Mouse (Mus musculus) cerebellum, adult 9-11 months (tissue): ENCODE results near the gene Plin5.
"Not testable (repeated sequence)": the region's sequence is repeated elsewhere in the genome, so short reads cannot be mapped to it uniquely, and the experiment has no call there.

Source experiments
- DNase-seq: peaks from one replicate; pipeline ENCODE4 v3.0.0; 2022

Plin5 gene

GRCm38 (mm10) chr17:56106436-56106835, 11.0 kb downstream of the Plin5 start:
- DNase-seq, result not testable (repeated sequence)

DNA sequence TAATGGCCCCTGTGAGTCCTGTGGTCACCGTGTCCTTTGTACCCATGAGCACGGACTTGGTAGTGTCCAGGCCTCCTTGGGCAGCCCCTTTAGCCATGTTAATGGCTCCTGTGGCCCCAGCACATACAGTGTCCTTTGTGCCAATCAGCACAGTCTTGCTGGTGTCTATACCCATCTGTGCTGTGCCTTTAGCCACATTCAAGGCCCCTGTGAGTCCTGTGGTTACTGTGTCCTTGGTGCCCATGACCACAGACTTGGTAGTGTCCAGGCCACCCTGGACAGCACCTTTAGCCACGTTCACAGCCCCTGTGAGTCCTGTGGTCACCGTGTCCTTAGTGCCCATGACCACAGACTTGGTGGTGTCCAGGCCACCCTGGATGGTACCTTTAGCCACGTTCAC, 12.6 kb downstream of the Plin5 start:
- not testable (repeated sequence) for DNase-seq

DNA sequence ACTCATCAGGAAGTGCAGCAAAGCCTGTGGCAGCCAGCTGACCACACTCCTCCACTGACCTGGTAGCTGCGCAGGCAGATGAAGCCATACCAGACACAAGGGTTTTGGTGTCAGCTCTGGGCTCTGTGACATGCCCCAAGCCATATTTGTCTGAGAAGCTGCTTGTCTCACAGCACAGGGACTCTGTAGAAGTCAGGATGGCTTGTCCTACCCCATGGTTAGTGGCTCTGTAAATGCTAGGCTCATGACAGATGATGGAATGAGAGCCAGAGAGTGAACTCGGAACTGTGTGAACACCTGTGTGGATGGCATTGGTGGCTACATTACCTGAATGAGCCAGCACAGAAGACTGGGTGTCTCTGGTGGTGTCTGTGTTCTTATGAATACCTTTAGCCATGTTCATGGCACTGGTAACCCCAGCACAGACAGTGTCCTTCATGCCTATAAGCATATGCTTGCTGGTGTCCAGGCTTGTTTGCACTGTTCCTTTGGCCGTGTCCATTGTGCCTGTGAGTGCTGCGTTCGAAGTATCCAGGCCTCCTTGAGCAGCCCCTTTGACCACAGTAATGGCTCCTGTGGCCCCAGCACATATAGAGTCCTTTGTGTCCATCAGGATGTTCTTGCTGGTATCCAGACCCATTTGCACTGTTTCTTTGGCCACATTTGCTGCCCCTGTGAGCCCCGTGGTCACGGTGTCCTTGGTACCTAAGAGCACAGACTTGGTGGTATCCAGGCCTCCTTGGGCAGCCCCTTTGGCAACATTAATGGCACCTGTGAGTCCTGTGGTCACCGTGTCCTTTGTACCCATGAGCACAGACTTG, 13.7 kb downstream of the Plin5 start:
- DNase-seq, result no peak

- DNase-seq, result no peak
Measured at GRCm38 (mm10) chr17:56102927-56103326, 14.5 kb downstream of the Plin5 start.

DNA sequence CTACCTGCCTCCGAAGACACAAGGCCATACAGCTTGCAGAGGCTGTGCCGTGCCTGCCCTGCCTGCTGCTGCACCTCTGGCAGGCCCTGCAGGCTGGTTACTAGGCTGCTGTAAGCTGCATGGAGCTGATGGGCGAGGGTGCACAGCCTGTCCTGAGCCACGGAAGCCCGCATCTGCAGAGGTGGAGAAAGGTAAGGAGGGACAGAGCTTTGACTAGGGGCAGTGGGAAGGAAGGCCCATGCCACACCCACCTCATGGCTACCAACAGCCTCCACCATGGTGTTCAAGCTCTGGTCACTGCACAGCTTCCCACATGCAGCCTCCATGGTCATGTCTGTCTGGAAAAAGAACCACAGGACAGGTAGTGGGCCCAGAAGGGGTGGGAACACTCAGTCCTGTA, 15.2 kb downstream of the Plin5 start:
- no peak for DNase-seq

DNA sequence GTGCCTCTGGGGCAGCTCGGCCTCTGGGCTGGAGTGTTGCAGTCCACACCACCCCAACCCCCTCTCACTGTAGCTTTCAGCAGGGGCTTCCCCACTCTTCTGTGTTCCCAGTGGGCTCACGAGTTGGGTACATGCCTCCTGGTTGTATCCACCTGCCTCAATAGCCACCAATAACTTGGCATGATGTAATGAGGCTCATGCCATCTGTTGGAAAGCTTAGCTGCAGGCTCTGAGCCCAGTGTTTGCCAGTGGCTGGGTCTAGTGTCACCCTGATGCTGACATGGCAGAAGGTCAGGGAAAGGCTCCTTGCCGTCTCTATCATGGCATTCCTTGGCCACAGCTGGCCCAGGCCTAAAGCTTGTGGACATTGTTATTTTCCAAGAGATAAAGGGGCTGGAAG, 16.6 kb downstream of the Plin5 start:
- DNase-seq, result no peak

- no peak for DNase-seq
Measured at GRCm38 (mm10) chr17:56098711-56099572, 18.5 kb downstream of the Plin5 start.

DNA sequence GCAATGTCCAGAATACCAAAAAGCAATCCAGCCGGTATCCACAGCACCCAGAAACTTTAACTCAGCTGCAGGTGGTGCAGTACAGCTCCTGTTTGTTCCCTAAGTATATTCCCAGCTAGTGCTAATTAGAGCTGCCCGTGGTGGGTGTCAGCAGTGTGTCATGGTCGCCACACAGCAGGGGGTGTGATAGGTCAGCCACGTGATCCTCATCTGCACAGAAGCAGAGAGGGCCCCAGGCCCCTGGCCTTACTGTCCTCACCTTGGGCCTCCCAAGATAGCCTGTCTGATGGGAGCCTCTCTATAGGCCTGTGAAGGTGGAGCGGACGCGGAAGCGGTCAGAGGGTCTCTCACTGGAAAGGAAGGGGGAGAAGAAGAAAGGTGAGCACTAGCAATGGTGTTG, 19.2 kb downstream of the Plin5 start:
- no peak for DNase-seq

DNA sequence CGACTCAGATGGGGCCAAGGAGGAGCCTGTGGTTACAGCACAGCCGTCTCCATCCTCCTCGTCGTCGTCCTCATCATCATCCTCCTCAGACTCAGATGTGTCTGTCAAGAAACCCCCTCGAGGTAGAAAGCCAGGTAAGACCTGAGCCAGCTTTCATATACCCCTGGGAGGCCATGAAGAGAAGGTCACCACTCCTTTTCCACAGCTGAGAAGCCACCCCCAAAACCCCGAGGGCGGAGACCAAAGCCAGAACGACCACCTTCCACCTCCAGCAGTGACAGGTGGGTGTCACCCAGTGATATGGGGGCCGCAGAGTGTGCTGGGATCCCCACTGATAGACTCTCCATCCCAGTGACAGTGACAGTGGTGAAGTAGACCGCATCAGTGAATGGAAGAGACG, 20.5 kb downstream of the Plin5 start:
- no peak for DNase-seq

GRCm38 (mm10) chr17:56092794-56093193, 24.6 kb downstream of the Plin5 start:
- no peak for DNase-seq

DNA sequence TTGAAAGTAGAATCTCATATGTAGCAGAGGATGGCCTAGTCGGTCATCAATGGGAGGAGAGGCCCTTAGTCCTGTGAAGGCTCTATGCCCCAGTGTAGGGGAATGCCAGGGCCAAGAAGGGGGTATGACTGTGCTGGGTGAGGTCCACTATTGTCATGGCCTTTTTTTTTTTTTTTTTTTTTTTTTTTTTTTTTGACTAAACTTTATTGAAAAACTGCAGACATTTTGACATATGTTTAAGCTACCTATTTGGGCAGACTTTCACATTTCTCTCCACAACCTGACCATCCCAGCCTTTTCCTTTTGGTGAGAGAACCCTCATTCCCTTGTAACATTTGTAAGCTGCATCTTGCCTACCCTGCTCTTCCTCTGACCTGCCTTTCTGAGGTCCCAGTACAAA, 25.1 kb downstream of the Plin5 start:
- DNase-seq, result no peak

DNA sequence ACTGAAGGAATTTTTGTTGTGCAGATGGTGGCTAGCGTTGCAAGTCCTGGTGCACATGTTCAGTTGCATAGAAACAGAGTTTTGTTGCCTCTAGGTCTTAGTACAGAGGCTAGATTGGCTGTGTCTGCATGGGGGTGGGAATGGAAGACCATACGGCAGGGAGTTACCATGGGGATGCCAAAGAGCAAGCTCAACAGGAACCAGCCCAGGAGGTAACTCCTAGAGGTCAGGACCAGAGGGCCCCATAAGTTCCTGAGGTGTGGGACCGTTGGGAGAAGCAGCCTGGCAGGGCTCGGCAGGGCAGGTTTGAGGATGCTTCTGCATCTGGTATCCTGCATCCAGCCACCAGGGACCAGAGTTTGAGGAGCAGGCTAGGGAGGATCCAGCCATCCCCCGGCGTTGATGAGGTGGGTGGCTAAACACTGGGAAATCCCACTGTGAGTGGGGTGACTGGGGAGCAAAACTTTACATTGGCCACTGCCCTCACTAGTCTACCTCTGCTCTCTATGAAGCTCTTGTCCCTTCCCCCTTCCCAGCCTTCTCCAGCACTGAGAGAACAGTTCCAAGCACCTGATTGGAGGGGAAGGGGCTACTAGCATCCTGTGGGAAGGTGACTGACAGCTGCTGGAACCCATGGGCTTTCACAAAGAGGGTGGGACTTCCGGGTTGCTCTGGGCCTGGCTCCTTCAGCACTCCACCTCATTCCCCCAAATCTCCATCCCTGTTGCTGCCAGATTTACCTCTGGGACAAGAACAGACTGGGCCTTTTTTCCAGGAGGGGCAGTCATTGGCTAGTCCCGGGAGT, 36.4 kb downstream of the Plin5 start:
- peak; percentile 62 for DNase-seq

GRCm38 (mm10) chr17:56079921-56080320, 37.5 kb downstream of the Plin5 start:
- peak; percentile 72 for DNase-seq

DNA sequence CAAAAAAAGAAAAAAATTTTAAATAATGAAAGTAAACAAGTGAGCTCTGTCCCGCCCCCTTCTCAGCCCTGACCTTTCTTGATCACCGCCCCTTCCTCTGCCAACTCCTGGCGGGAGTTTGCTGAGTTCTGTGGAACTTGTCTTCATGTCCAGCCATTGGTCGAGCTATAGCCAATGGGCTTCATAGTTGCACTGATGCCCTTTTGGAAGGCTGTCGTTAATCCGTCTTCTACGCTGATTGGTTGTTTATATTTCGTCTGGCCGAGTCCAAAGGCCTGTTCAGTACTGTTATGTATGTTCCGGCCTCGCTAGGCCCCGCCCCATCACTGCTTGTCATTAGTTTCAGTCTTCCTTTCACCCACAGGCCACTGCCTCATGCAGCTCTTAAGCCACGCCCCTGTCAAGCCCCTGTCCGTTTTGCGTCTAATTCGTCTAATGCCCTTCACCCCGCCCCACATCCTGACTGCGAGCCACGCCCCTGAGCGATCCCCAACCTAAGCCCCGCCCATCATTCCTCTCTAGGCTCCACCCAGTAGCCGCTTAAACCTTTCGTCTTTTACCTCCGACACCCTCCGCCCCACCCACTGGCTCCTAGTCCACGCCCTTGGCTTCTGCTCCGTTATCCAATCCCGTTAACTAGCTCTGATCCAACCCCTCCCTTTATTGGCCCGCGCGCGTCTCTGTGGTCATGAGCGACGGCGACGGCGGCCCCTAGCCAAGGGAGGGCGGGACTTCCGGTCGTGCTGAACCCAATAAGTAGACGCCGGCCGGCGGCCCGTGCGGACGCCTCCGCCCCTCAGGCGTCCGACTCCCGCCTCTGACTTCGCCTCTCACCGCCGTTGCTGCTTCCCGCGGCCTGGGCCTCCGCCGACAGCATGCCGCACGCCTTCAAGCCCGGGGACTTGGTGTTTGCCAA, 38.3 kb downstream of the Plin5 start, which contains the start of gene Hdgfl2:
Hdgfl2 (plus strand) TSS at position 755 of the 916 bp plus-strand sequence.
- peak; percentile 100 for DNase-seq

DNA sequence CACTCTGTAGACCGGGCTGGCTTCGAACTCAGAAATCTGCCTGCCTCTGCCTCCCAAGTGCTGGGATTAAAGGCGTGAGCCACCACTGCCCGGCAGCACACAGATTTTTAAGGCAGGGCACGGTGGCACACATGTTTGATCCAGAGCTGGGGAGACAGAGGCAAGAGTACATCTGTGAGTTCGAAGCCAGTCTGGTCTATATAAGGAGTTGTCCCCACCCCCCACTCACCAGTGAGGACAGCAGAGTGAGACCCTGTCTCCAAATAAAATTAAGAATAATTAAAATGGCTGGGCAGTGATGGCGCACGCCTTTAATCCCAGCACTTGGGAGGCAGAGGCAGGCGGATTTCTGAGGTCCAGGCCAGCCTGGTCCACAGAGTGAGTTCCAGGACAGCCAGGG, 39.0 kb downstream of the Plin5 start:
- DNase-seq, result peak; percentile 78

- no peak for DNase-seq
Measured at GRCm38 (mm10) chr17:56077523-56077922, 39.9 kb downstream of the Plin5 start.

- DNase-seq, result peak; percentile 96
Measured at GRCm38 (mm10) chr17:56074827-56075208, 42.6 kb downstream of the Plin5 start, which contains the start of gene Ubxn6. Ubxn6 (minus strand) TSS chr17:56075028.

DNA sequence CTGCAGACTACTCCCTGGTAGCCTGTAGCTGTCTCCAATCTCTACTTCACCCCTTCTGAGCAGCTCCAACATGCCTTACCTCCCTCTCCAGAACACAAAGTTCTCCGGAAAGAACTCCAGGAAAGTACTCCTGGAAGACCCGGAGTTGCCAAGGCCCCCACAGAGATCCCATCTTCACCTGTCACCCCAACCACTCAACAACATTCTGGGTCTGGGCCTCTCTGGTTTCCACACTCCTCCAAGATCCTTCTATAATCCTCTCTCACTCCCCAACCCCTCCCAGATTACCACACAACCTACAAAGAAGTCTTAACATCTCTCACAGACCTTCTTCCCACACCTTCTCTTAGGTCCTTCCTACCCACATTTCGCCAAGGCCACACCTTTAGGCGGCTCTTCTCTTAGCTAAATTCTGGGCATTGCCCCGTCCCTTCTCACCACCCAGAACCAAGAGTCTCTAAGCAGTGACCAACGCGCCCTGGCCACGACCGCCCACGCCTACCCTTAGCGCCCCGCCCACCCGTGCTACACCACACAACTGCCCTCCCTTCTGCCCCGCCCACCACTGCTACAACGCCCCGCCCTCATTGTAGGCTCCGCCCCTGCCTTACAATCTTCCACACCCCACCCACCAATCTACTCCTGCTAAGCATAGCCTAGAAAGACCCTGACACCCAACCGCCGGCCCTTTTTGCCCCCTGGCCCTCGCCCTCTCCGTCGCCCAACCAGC, 43.1 kb downstream of the Plin5 start:
- peak; percentile 83 for DNase-seq

GRCm38 (mm10) chr17:56072243-56072642, 45.2 kb downstream of the Plin5 start:
- peak; percentile 40 for DNase-seq

DNA sequence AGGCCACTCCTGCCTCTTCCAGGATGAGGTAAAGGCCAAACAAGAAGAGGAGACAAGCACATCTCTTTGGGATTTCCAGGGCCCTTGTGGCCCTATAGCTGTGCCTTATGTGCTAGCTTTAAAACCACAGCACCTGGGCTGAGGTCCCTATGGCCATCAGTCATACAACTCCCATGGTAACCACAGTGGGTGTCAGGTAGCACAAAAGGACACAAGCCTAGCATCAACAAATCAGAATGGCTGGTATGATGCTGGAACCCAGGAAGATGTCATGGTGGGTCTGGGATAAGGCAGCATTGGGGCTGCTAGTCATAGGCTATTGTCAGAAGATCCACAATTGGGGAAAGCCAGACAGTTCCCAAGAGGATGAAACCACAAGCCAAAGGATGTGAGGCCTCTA, 46.3 kb downstream of the Plin5 start:
- no peak for DNase-seq

DNA sequence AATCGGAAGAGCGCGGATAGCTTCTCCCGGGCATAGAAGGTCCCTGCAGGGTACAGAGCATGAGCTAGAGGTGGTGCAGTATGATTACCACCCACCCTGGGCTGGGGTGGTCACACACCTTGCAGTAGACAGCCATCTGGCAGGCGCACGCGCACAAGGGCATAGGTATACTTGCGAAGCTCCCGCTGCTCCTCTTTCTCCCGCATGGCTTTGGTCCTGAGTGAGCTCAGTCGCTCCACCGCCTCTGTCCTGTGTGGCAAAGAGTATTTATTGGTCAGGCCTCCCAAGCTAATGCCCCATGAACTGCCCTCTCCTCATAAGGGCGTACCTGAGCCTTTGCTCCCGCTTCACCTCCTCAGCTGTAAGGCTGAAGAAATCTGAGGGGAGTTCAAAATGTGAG, 48.3 kb downstream of the Plin5 start:
- DNase-seq, result no peak
